Mouse (Mus musculus) ES-E14 (cell line): ENCODE data around the gene G0s2.

ENCODE experiments used
- CHD2 ChIP-seq: IDR thresholded peaks from 2 replicates; pipeline ENCODE4 v1.6.1; 2014; ENCODE audit warnings: mild to moderate bottlenecking, low read depth, low read length, inconsistent platforms
- HCFC1 ChIP-seq: IDR thresholded peaks from 2 replicates; pipeline ENCODE4 v1.6.1; 2012; ENCODE audit warnings: low read length, inconsistent platforms, borderline replicate concordance; ENCODE audit not compliant: insufficient read depth
- MAFK ChIP-seq: IDR thresholded peaks from 2 replicates; pipeline ENCODE4 v1.6.1; 2014; ENCODE audit warnings: mild to moderate bottlenecking, low read depth, low read length, inconsistent platforms; ENCODE audit not compliant: insufficient read depth
- ZC3H11A ChIP-seq: IDR thresholded peaks from 2 replicates; pipeline ENCODE4 v1.6.1; 2012; ENCODE audit warnings: low read depth, mild to moderate bottlenecking, inconsistent platforms, low read length, borderline replicate concordance
- ZNF384 ChIP-seq: IDR thresholded peaks from 2 replicates; pipeline ENCODE4 v1.6.1; 2012; ENCODE audit warnings: low read depth, low read length, inconsistent platforms

DNA sequence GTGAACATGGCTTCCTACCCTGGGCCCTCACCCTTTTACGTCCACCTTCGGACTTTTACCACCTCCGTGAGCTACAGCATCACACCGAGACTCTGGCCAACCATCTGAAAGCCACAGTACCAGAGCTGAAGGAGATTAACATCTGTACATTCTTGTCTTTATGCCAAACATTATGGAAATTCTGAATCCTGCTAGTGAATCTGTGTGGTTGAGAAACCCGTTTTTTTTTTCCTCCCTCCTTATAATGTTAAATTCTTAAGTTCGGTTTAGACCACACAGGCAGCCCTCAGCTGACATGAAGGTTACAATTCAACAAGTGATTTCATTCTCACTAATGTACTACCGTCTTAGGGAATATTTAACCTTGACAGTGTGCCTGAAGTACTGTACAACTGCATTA, 38.1 kb downstream of the G0s2 start:
- TF ChIP-seq ZC3H11A (no peak), HCFC1 (no peak), MAFK (no peak), CHD2 (no peak), ZNF384 (no peak)
